7 mouse cellular contexts compared by ENCODE assay signal in the genomic region with DNA sequence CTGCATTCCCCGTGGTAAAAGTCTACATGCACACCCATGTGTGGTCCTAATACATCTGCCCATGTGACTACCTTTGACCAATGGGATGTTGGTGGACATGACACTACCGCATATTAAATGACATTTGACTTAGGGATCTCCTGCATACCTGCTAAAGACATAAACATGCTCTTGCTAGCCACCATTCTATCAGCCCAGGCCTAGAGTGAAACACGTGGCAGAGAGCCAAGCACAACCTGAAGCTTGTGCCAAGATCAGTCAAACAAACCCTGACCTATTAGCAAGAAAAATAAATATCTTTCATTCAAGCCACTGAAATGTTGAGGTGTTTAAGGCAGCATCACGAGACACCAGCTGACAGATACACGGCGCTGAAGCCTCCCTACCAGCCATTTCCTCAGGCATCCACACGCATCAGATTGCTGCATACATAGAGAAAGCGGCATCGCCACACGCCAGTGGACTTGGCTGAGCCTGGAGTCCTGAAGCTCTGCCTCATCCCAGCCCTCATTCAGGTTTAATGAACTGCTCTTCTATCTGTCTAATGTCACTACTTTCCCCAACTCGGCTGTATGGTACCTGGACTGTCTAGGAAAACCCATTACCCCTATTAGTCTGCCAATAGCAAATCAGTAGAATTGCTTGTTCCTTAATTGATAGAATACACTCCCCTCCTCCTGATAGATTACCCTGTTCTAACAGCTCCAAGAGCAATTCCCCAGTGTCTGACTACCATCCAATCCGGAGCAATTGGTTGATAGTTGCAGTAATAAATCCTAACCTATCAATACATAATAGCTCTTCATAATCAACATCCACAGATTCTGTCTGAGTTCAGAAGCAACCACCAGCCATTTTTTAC.
A peak's percentile ranks its signal among the peaks of the same experiment; 100 is the strongest.
DNase-seq lines count a peak whose midpoint lies in the region; ATAC-seq and TF ChIP-seq lines count a peak whose summit lies in the region.

No protein-coding gene starts in this region.

- H3K9me3 ChIP-seq in embryonic facial prominence, embryonic 12.5 days, result no peaks in the 10 kb centered on the region

- no peak overlapping the region for H3K27ac ChIP-seq in kidney, adult 2 months (ENCODE audit: insufficient read depth, low read depth, low read length)
- no peak overlapping the region for H3K27ac ChIP-seq in embryonic facial prominence, embryonic 12.5 days
- no peak overlapping the region for H3K27ac ChIP-seq in gastrocnemius, adult 2 months

- 42% methylated on average over 12 of the region's 12 CpGs for WGBS in kidney, adult 2 months
- WGBS in embryonic facial prominence, embryonic 12.5 days, result 77% methylated on average over 12 of the region's 12 CpGs

- no peak for TF ChIP-seq POLR2A in kidney, adult 2 months (IDR thresholded peaks at IDR 0.05; ENCODE audit: low read depth, low read length)

- H3K4me1 ChIP-seq in kidney, adult 2 months (ENCODE audit: control insufficient read depth, insufficient read depth, low read length), result no peaks in the 10 kb centered on the region
- peaks cover 9% of the 10 kb centered on the region; the same call in 1 of the 2 replicates for H3K4me1 ChIP-seq in embryonic facial prominence, embryonic 12.5 days

- H3K4me2 ChIP-seq in embryonic facial prominence, embryonic 12.5 days (replicated peaks), result no peak overlapping the region

- no peaks in the 10 kb centered on the region for H3K36me3 ChIP-seq in kidney, adult 2 months (ENCODE audit: control insufficient read depth, insufficient read depth, low read length)
- H3K36me3 ChIP-seq in embryonic facial prominence, embryonic 12.5 days, result no peaks in the 10 kb centered on the region

- TF ChIP-seq CTCF in kidney, adult 2 months (conservative IDR thresholded peaks at IDR 0.05; ENCODE audit: insufficient read depth, insufficient read length, low read depth, low read length), result no peak
- TF ChIP-seq CTCF in gastrocnemius, adult 2 months (IDR thresholded peaks at IDR 0.05), result no peak

- no peak overlapping the region for H3K4me3 ChIP-seq in kidney, adult 2 months (ENCODE audit: insufficient read depth, low read depth, low read length)
- H3K4me3 ChIP-seq in embryonic facial prominence, embryonic 12.5 days, result no peak overlapping the region
- H3K4me3 ChIP-seq in gastrocnemius, adult 2 months, result no peak overlapping the region

- peak; percentile 25 for DNase-seq in kidney, adult 2 months
- DNase-seq in kidney, adult 11 months, result no peak
- peak; percentile 25 to 28 for DNase-seq in adrenal gland, adult 18-20 months (ENCODE audit: low spot score in 2 of 2)
- peak; percentile 12 for DNase-seq in lung, postnatal 14 days
- no peak for DNase-seq in gastrocnemius, adult 2 months
- no peak for DNase-seq in right cerebral cortex, postnatal 14 days

- no peak overlapping the region for H3K9ac ChIP-seq in embryonic facial prominence, embryonic 12.5 days

- intact Hi-C loops in gastrocnemius, adult 2 months (cut with DNase I), result no loop called here

- ATAC-seq in embryonic facial prominence, embryonic 12.5 days (ENCODE audit: insufficient number of reproducible peaks, insufficient read depth, low FRiP score, low TSS enrichment), result peak; percentile 60; the same call in 1 of the 2 replicates

- H3K27me3 ChIP-seq in kidney, adult 2 months (replicated peaks; ENCODE audit: control insufficient read depth, insufficient read depth, low read length), result no peaks in the 10 kb centered on the region
- H3K27me3 ChIP-seq in embryonic facial prominence, embryonic 12.5 days, result no peaks in the 10 kb centered on the region

Comparison
In these comparisons a context has a peak if more than half of its experiments do, and no peak if none do; other contexts are left out.
1. DNase-seq: peak in kidney, adult 2 months (single experiment), adrenal gland, adult 18-20 months (2 of 2) and lung, postnatal 14 days (single experiment); none in kidney, adult 11 months (single experiment), gastrocnemius, adult 2 months (single experiment) and right cerebral cortex, postnatal 14 days (single experiment).